Mouse (Mus musculus) ES-Bruce4 (cell line): ENCODE data around the gene Syn2. TPM values are rescaled to one million over a fixed set of nuclear protein-coding genes. Genes with fewer than 3 reads are reported as not detected.

Experiments
- H3K27ac ChIP-seq: 2 replicates; pipeline ENCODE4 v1.5.1; 2012; ENCODE audit warnings: low read length, inconsistent platforms; ENCODE audit not compliant: insufficient read depth
- H3K27me3 ChIP-seq: 2 replicates; pipeline ENCODE4 v1.6.1; 2012; ENCODE audit warnings: mild to moderate bottlenecking, low read length, inconsistent platforms; ENCODE audit not compliant: control insufficient read depth, poor library complexity, insufficient read depth, severe bottlenecking
- H3K36me3 ChIP-seq: 2 replicates; pipeline ENCODE4 v1.6.1; 2012; ENCODE audit warnings: inconsistent platforms, mild to moderate bottlenecking, low read length, moderate library complexity; ENCODE audit not compliant: control insufficient read depth, poor library complexity, insufficient read depth, severe bottlenecking
- H3K4me1 ChIP-seq: one replicate; pipeline ENCODE4 v1.8.1; 2011; ENCODE audit warnings: low read length; ENCODE audit not compliant: control insufficient read depth, insufficient read depth
- H3K4me3 ChIP-seq: 2 replicates; pipeline ENCODE4 v1.5.1; 2011; ENCODE audit warnings: low read depth, mild to moderate bottlenecking, low read length
- H3K9ac ChIP-seq: 2 replicates; pipeline ENCODE4 v1.6.1; 2012; ENCODE audit warnings: low read depth, mild to moderate bottlenecking, inconsistent platforms; ENCODE audit not compliant: poor library complexity, severe bottlenecking
- H3K9me3 ChIP-seq: replicated peaks from 2 replicates; pipeline ENCODE4 v1.6.1; 2012; ENCODE audit warnings: mild to moderate bottlenecking, low read length, inconsistent platforms; ENCODE audit not compliant: control insufficient read depth, poor library complexity, insufficient read depth, severe bottlenecking
- CTCF ChIP-seq: IDR thresholded peaks from one replicate; pipeline ENCODE4 v1.8.1; 2011; ENCODE audit warnings: low read depth, low read length
- EP300 ChIP-seq: IDR thresholded peaks from 2 replicates; pipeline ENCODE4 v1.6.1; 2011; ENCODE audit warnings: low read depth, low read length; ENCODE audit not compliant: insufficient read depth
- POLR2A ChIP-seq: IDR thresholded peaks from one replicate; pipeline ENCODE4 v1.8.1; 2011; ENCODE audit warnings: low read length; ENCODE audit not compliant: insufficient read depth
- polyA plus RNA-seq: library from polyadenylated mRNA; stranded (reverse); fragments of >200 nt; gene quantifications from 2 replicates; pipeline ENCODE4 v1.2.4, GENCODE M21; 2011; ENCODE audit warnings: low read depth; ENCODE audit not compliant: missing spikeins, insufficient read depth, insufficient read length

The Syn2 gene
- polyA plus RNA-seq, 1 experiment, result 0.55 TPM

DNA sequence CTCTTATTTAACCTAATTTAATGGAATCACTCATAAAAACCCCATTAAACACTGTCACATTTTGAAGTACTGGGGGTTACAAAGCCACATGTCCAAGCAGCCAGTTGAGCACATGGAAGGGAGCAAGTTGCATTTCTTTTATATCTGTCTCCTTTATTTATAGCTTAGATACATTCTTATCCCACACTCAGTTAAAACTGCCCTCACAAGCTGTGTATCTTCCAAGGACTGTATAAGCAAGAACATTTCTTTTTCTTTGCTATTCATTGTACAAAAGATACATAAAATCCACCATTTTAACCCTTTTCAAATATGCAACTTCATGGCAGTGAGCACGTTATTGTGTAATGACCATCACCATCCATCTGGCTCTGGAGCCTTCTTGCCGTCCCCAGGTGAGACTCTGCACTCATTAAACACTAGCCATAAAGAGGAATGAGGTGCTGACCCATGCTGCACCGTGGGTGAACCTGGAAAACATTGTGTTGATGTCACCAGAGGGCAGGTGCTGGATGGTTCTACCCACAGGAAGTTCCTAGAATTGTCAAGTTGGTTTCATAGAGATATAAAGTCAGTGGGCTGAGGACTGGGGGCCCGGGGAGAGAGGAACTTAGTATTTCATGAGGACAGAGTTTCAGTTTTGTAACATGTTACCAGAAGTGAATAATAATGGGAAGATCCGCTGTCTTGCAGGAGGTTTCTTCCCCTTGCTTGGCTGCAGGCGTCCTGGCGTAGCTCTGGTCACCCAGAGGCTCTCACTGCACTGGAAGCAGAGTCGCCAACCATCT lies 186.4 kb downstream of the Syn2 start:
- no peak overlapping the region for H3K27ac ChIP-seq
- no peaks in the 10 kb centered on the region for H3K4me1 ChIP-seq
- H3K4me3 ChIP-seq, result no peak overlapping the region
- TF ChIP-seq EP300 (no peak), CTCF (no peak), POLR2A (no peak)
- H3K27me3 ChIP-seq, result no peaks in the 10 kb centered on the region
- no peaks in the 10 kb centered on the region for H3K36me3 ChIP-seq
- H3K9ac ChIP-seq, result no peak overlapping the region
- H3K9me3 ChIP-seq, result no peaks in the 10 kb centered on the region

DNA sequence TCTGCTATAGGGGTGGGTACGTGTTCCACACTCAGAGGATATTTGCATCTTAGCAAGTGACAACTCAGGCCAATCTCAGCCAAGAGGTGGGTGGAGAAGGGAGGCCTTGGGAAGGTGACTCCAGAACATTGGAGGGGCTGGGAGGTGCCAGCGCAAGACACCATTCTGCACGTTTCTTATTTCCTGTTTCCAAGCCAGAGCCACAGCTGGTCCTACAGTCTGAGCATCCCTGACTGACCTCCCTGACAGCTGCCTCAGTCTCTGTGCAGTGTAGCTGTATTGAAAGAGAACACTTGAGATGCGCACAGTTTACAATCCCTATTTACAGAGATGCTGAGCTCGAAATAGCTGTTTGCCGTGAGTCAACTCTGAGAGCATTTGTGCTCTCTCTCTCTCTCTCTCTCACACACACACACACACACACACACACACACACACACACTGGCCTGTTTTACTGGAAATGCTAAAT lies 187.2 kb downstream of the Syn2 start:
- TF ChIP-seq POLR2A (no peak), EP300 (no peak), CTCF (no peak)
- Histone ChIP-seq H3K27me3 (no peaks in the 10 kb centered on the region), H3K36me3 (no peaks in the 10 kb centered on the region), H3K9me3 (no peaks in the 10 kb centered on the region), H3K27ac (no peak overlapping the region), H3K4me1 (no peaks in the 10 kb centered on the region), H3K4me3 (no peak overlapping the region), H3K9ac (no peak overlapping the region)

DNA sequence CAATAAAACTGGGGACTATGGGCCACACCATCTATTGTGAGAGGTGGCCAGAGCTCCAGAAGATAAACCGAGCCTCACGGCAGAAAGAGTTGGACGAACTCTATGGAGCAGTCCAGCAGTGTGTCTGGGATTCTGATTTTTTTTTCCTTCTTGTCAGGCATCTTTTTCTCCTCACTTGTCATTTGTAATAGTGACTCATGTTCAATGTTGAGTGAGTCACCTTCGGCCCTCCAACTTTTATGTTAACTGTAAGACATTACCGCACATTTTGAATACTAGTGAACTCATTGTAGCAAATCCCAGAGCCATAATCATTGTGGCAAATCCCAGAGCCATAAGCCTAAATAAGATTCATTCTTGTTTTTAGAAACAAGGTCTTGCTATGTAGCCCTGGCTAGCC lies 188.3 kb downstream of the Syn2 start:
- no peak overlapping the region for H3K4me3 ChIP-seq
- H3K9ac ChIP-seq, result no peak overlapping the region
- no peak overlapping the region for H3K27ac ChIP-seq
- H3K27me3 ChIP-seq, result no peaks in the 10 kb centered on the region
- no peaks in the 10 kb centered on the region for H3K36me3 ChIP-seq
- H3K4me1 ChIP-seq, result no peaks in the 10 kb centered on the region
- no peaks in the 10 kb centered on the region; the same call in 1 of the 2 replicates for H3K9me3 ChIP-seq
- TF ChIP-seq EP300 (no peak), POLR2A (no peak), CTCF (no peak)

DNA sequence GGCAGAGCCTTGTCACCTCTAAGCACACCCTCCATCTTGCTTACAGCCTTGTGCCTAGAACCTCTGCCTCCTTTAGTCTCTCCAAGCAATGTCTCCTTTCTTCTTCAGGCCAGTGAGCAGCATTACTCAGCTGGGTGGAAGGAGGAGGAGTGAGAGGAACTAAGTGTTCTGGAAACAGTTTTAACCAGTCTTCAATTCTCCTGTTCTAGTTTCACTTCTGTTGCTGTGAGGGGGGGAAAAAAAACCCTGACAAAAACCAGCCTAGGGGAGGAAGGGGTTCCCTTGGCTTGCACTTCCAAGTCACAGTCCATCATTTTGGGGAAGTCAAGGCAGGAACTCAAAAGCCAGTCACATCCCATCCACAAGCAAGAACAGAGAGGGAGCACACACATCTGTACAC lies 196.3 kb downstream of the Syn2 start:
- no peaks in the 10 kb centered on the region for H3K36me3 ChIP-seq
- H3K4me1 ChIP-seq, result no peaks in the 10 kb centered on the region
- H3K27ac ChIP-seq, result no peak overlapping the region
- no peak overlapping the region for H3K4me3 ChIP-seq
- H3K9ac ChIP-seq, result no peak overlapping the region
- no peaks in the 10 kb centered on the region for H3K27me3 ChIP-seq
- no peak for TF ChIP-seq EP300
- TF ChIP-seq POLR2A, result no peak
- no peak for TF ChIP-seq CTCF
- no peaks in the 10 kb centered on the region; the same call in 1 of the 2 replicates for H3K9me3 ChIP-seq

Other genes starting within 250 kb of the Syn2 start
- 37.3 and 39.2 TPM in 2 replicates for gene Vgll4, start 164.9 kb upstream of the Syn2 start, polyA plus RNA-seq
- gene Tamm41, start 97.0 kb upstream of the Syn2 start, polyA plus RNA-seq, result 58.2 and 60.3 TPM in 2 replicates
- gene Gm17482, start 92.4 kb downstream of the Syn2 start, polyA plus RNA-seq, result not detected in 2 replicates
- gene Timp4, start 117.3 kb downstream of the Syn2 start, polyA plus RNA-seq, result not detected in 2 replicates
- 1.1 TPM in 1 of 2 replicates, not detected in the other for gene Pparg, start 226.0 kb downstream of the Syn2 start, polyA plus RNA-seq